8 mouse cellular contexts compared by ENCODE assay signal in genomic region chr11:75164750-75165149, GRCm38 (mm10). TPM values are rescaled to one million over a fixed set of nuclear protein-coding genes. Genes with fewer than 3 reads are reported as not detected.
DNase-seq lines count a peak whose midpoint lies in the region; ATAC-seq and TF ChIP-seq lines count a peak whose summit lies in the region.

No protein-coding gene starts in this region.

- H3K36me3 ChIP-seq in E14TG2a.4 (ENCODE audit: insufficient read depth, low read length) = peaks cover 36% of the 10 kb centered on the region
- H3K36me3 ChIP-seq in limb, embryonic 15.5 days = peaks cover 56% of the 10 kb centered on the region

- 20% methylated on average over 14 of the region's 15 CpGs for WGBS in limb, embryonic 15.5 days

- peak; percentile 94 for DNase-seq in heart, adult 11 months
- DNase-seq in heart, postnatal 25 days (ENCODE audit: low spot score) = no peak
- no peak for DNase-seq in embryo, embryonic 10 days (ENCODE audit: low spot score)
- no peak for DNase-seq in embryo, embryonic 9.5 days (ENCODE audit: extremely low spot score)
- DNase-seq in right cerebral cortex, postnatal 4 days = no peak

- H3K9ac ChIP-seq in limb, embryonic 15.5 days = no peak overlapping the region

- peaks cover 48% of the 10 kb centered on the region for H3K4me1 ChIP-seq in E14TG2a.4 (replicated peaks; ENCODE audit: low read depth, low read length)
- peaks cover 77% of the 10 kb centered on the region for H3K4me1 ChIP-seq in limb, embryonic 15.5 days

- no peaks in the 10 kb centered on the region for H3K9me3 ChIP-seq in E14TG2a.4 (ENCODE audit: low read length)
- H3K9me3 ChIP-seq in limb, embryonic 15.5 days = no peaks in the 10 kb centered on the region

- peaks cover 70% of the 10 kb centered on the region for H3K27me3 ChIP-seq in E14TG2a.4 (ENCODE audit: insufficient read depth, low read length)
- peaks cover 47% of the 10 kb centered on the region for H3K27me3 ChIP-seq in limb, embryonic 15.5 days

- TF ChIP-seq CTCF in E14TG2a.4 (conservative IDR thresholded peaks at IDR 0.05; ENCODE audit: low read length) = peak; percentile 10; the same call in 1 of the 2 replicates

- intact Hi-C loops in heart, postnatal 25 days (cut with DNase I) = loop anchor here (1.0 to 5.0 kb wide), 4 partner anchors 30 to 237 kb away; partner anchors contain the start of genes Smg6 and Srr

- peak overlapping the region; percentile 92; the same call in 1 of the 2 replicates for H3K27ac ChIP-seq in limb, embryonic 15.5 days

- ATAC-seq in granulocyte monocyte progenitor cell, adult 5-6 weeks (replicated peaks; ENCODE audit: poor library complexity, severe bottlenecking) = peak; percentile 69
- ATAC-seq in limb, embryonic 15.5 days (ENCODE audit: insufficient number of reproducible peaks, low FRiP score, low TSS enrichment, low read depth) = no peak

- peak overlapping the region; percentile 79 for H3K4me3 ChIP-seq in E14TG2a.4 (replicated peaks; ENCODE audit: low read length)
- H3K4me3 ChIP-seq in limb, embryonic 15.5 days = peak overlapping the region; percentile 71

- H3K4me2 ChIP-seq in limb, embryonic 15.5 days = peak overlapping the region; percentile 93

RNA-seq across cellular contexts. Expression of gene Hic1, which starts 4.6 kb away (rescaled TPM):
- 10 to 100 TPM; 15.3 to 19.2 TPM for total RNA-seq in heart, postnatal 25 days (2021)
- total RNA-seq in granulocyte monocyte progenitor cell, adult 5-6 weeks (2014; fragmentation: Nextera tagmentation) = not detected in 2 replicates
- not detected in 2 replicates for total RNA-seq in granulocyte monocyte progenitor cell, adult 5-6 weeks (2017)
- polyA plus RNA-seq in limb, embryonic 15.5 days (2015; fragmentation: Nextera tagmentation; extraction: Ambion mirVana) = 17.2 and 21.2 TPM in 2 replicates

RNA-seq across cellular contexts. Expression of gene Ovca2, which starts 13.9 kb away (rescaled TPM):
- 1 to 10 TPM; 6.0 to 6.1 TPM for total RNA-seq in heart, postnatal 25 days (2021)
- total RNA-seq in granulocyte monocyte progenitor cell, adult 5-6 weeks (2014; fragmentation: Nextera tagmentation) = 17.1 and 20.1 TPM in 2 replicates
- 16.1 and 16.4 TPM in 2 replicates for total RNA-seq in granulocyte monocyte progenitor cell, adult 5-6 weeks (2017)
- polyA plus RNA-seq in limb, embryonic 15.5 days (2015; fragmentation: Nextera tagmentation; extraction: Ambion mirVana) = 22.5 and 23.3 TPM in 2 replicates

RNA-seq across cellular contexts. Expression of gene Dph1, which starts 26.3 kb away (rescaled TPM):
- total RNA-seq in heart, postnatal 25 days (2021) = 1 to 10 TPM; 7.4 to 9.0 TPM
- 7.6 and 17.1 TPM in 2 replicates for total RNA-seq in granulocyte monocyte progenitor cell, adult 5-6 weeks (2014; fragmentation: Nextera tagmentation)
- total RNA-seq in granulocyte monocyte progenitor cell, adult 5-6 weeks (2017) = 8.9 and 10.6 TPM in 2 replicates
- polyA plus RNA-seq in limb, embryonic 15.5 days (2015; fragmentation: Nextera tagmentation; extraction: Ambion mirVana) = 21.1 and 23.3 TPM in 2 replicates

RNA-seq across cellular contexts. Expression of gene Rtn4rl1, which starts 28.8 kb away (rescaled TPM):
- 1 to 10 TPM; 9.7 to 9.8 TPM for total RNA-seq in heart, postnatal 25 days (2021)
- total RNA-seq in granulocyte monocyte progenitor cell, adult 5-6 weeks (2014; fragmentation: Nextera tagmentation) = 0.37 and 1.0 TPM in 2 replicates
- total RNA-seq in granulocyte monocyte progenitor cell, adult 5-6 weeks (2017) = 0.15 TPM in 1 of 2 replicates, not detected in the other
- 4.9 and 5.8 TPM in 2 replicates for polyA plus RNA-seq in limb, embryonic 15.5 days (2015; fragmentation: Nextera tagmentation; extraction: Ambion mirVana)

Comparison
In these comparisons a context has a peak if more than half of its experiments do, and no peak if none do; other contexts are left out.
1. RNA of gene Hic1, which starts 4.6 kb away (total RNA-seq): 15.3 to 19.2 TPM in heart, postnatal 25 days; not detected in granulocyte monocyte progenitor cell, adult 5-6 weeks; every median in the first group is over 10 times any median in the second.